Mouse (Mus musculus) c-Kit-positive CD71-negative TER-119-negative erythroid progenitor cells, embryonic 14.5 days (primary cell): ENCODE measurements around the gene Gm12248.

Experiments used
- DNase-seq: peaks from one replicate; pipeline ENCODE4 v3.0.0-alpha.2; 2013; ENCODE audit warnings: low read depth

The Gm12248 gene

GRCm38 (mm10) chr11:58093021-58093528 is at the start of gene Gm12248:
TSS of gene Gm12248 (minus strand) at chr11:58093134.
- DNase-seq, result no peak

- no peak for DNase-seq
These were observed 46.5 kb upstream of the Gm12248 start for GRCm38 (mm10) chr11:58139466-58139865.

- no peak for DNase-seq
These were observed 45.9 kb upstream of the Gm12248 start for GRCm38 (mm10) chr11:58138821-58139220.

- no peak for DNase-seq
These were observed 43.7 kb upstream of the Gm12248 start for GRCm38 (mm10) chr11:58136677-58137076.

GRCm38 (mm10) chr11:58135296-58135695 is 42.4 kb upstream of the Gm12248 start:
- DNase-seq, result no peak

GRCm38 (mm10) chr11:58134869-58135268 is 41.9 kb upstream of the Gm12248 start:
- DNase-seq, result no peak

GRCm38 (mm10) chr11:58132026-58132425 is 39.1 kb upstream of the Gm12248 start:
- no peak for DNase-seq

- no peak for DNase-seq
These were observed 36.4 kb upstream of the Gm12248 start for GRCm38 (mm10) chr11:58129302-58129843.

GRCm38 (mm10) chr11:58127544-58127943 is 34.6 kb upstream of the Gm12248 start:
- no peak for DNase-seq

- DNase-seq, result no peak
These were observed 33.6 kb upstream of the Gm12248 start for GRCm38 (mm10) chr11:58126397-58127160.

GRCm38 (mm10) chr11:58125021-58125420 is 32.1 kb upstream of the Gm12248 start:
- DNase-seq, result no peak

GRCm38 (mm10) chr11:58123711-58124110 is 30.8 kb upstream of the Gm12248 start:
- no peak for DNase-seq

GRCm38 (mm10) chr11:58121351-58121750 is 28.4 kb upstream of the Gm12248 start:
- no peak for DNase-seq

GRCm38 (mm10) chr11:58120655-58121054 is 27.7 kb upstream of the Gm12248 start:
- no peak for DNase-seq

GRCm38 (mm10) chr11:58117044-58117652 is 24.2 kb upstream of the Gm12248 start:
- no peak for DNase-seq

- DNase-seq, result no peak
These were observed 23.6 kb upstream of the Gm12248 start for GRCm38 (mm10) chr11:58116560-58116959.

- no peak for DNase-seq
These were observed 14.9 kb upstream of the Gm12248 start for GRCm38 (mm10) chr11:58107664-58108337.

GRCm38 (mm10) chr11:58107009-58107408 is 14.1 kb upstream of the Gm12248 start:
- no peak for DNase-seq

- DNase-seq, result no peak
These were observed 11.4 kb upstream of the Gm12248 start for GRCm38 (mm10) chr11:58104351-58104791.

- peak; percentile 97 for DNase-seq
These were observed 10.9 kb upstream of the Gm12248 start, which contains the start of gene Cnot8 for GRCm38 (mm10) chr11:58103697-58104306. TSS of gene Cnot8 (plus strand) at chr11:58104153.

GRCm38 (mm10) chr11:58103344-58103653 is 10.4 kb upstream of the Gm12248 start:
- DNase-seq, result no peak
